Mouse (Mus musculus): Measurements from ENCODE around the gene Mroh8. TPM values are rescaled to one million over a fixed set of nuclear protein-coding genes. Genes with fewer than 3 reads are reported as not detected.
"Not testable (repeated sequence)": the region's sequence is repeated elsewhere in the genome, so short reads cannot be mapped to it uniquely, and the experiment has no call there.

Gene Mroh8
- polyA plus RNA-seq, 1 experiment from 2014 or later = 0.31 TPM

- Histone ChIP-seq H3K9ac (no peak overlapping the region), H3K27ac (no peak overlapping the region), H3K4me3 (no peak overlapping the region), H3K4me1 (peaks cover 32% of the 10 kb centered on the region), H3K4me2 (no peak overlapping the region), H3K36me3 (peaks cover 74% of the 10 kb centered on the region), H3K9me3 (replicated peaks) (no peaks in the 10 kb centered on the region), H3K27me3 (replicated peaks) (no peaks in the 10 kb centered on the region)
- 66% methylated on average over 6 of the region's 6 CpGs for WGBS (ENCODE audit: insufficient replicate concordance)
- no peak for ATAC-seq
Measured at GRCm38 (mm10) chr2:157283321-157283720, 4.0 kb upstream of the Mroh8 start.

- no peaks in the 10 kb centered on the region for H3K9me3 ChIP-seq (replicated peaks)
- H3K36me3 ChIP-seq = peaks cover 30% of the 10 kb centered on the region
- peak within 1 kb of the TSS; percentile 96 for H3K9ac ChIP-seq
- peak within 1 kb of the TSS; percentile 89 for H3K27ac ChIP-seq
- under 1% methylated on average over 64 of the region's 64 CpGs for WGBS (ENCODE audit: insufficient replicate concordance)
- H3K4me1 ChIP-seq = peaks cover 31% of the 10 kb centered on the region
- peak within 1 kb of the TSS; percentile 80 for H3K4me2 ChIP-seq
- peak; percentile 99 for ATAC-seq
- H3K27me3 ChIP-seq (replicated peaks) = no peaks in the 10 kb centered on the region
- peak within 1 kb of the TSS; percentile 95 for H3K4me3 ChIP-seq
Measured at GRCm38 (mm10) chr2:157278717-157279415, 483 bp downstream of the Mroh8 start, which contains the start of gene Rpn2. Rpn2 (plus strand) TSS chr2:157279017.

GRCm38 (mm10) chr2:157263832-157264231, 15.5 kb downstream of the Mroh8 start:
- H3K9me3 ChIP-seq (replicated peaks) = no peaks in the 10 kb centered on the region
- no peaks in the 10 kb centered on the region for H3K36me3 ChIP-seq
- H3K4me2 ChIP-seq = no peak overlapping the region
- 65% methylated on average over 6 of the region's 6 CpGs for WGBS (ENCODE audit: insufficient replicate concordance)
- ATAC-seq = no peak
- peaks cover 9% of the 10 kb centered on the region; the same call in 1 of the 2 replicates for H3K27me3 ChIP-seq (replicated peaks)
- no peak overlapping the region for H3K27ac ChIP-seq
- H3K4me3 ChIP-seq = no peak overlapping the region
- no peaks in the 10 kb centered on the region for H3K4me1 ChIP-seq
- H3K9ac ChIP-seq = no peak overlapping the region

GRCm38 (mm10) chr2:157263101-157263500, 16.2 kb downstream of the Mroh8 start:
- Histone ChIP-seq H3K27me3 (replicated peaks) (peaks cover 9% of the 10 kb centered on the region; the same call in 1 of the 2 replicates), H3K4me3 (no peak overlapping the region), H3K36me3 (no peaks in the 10 kb centered on the region), H3K4me1 (no peaks in the 10 kb centered on the region), H3K27ac (no peak overlapping the region), H3K9me3 (replicated peaks) (no peaks in the 10 kb centered on the region), H3K4me2 (no peak overlapping the region), H3K9ac (no peak overlapping the region)
- ATAC-seq = no peak
- WGBS (ENCODE audit: insufficient replicate concordance) = 73% methylated on average over 1 of the region's 1 CpGs

- no peak for ATAC-seq
- Histone ChIP-seq H3K36me3 (no peaks in the 10 kb centered on the region), H3K27me3 (replicated peaks) (peaks cover 9% of the 10 kb centered on the region; the same call in 1 of the 2 replicates), H3K9me3 (replicated peaks) (no peaks in the 10 kb centered on the region), H3K9ac (no peak overlapping the region), H3K4me3 (no peak overlapping the region), H3K4me1 (no peaks in the 10 kb centered on the region), H3K27ac (no peak overlapping the region), H3K4me2 (no peak overlapping the region)
- 62% methylated on average over 9 of the region's 9 CpGs for WGBS (ENCODE audit: insufficient replicate concordance)
Measured at GRCm38 (mm10) chr2:157262506-157262905, 16.8 kb downstream of the Mroh8 start.

GRCm38 (mm10) chr2:157261930-157262329, 17.4 kb downstream of the Mroh8 start:
- ATAC-seq = no peak
- Histone ChIP-seq H3K9me3 (replicated peaks) (no peaks in the 10 kb centered on the region), H3K27ac (no peak overlapping the region), H3K27me3 (replicated peaks) (peaks cover 9% of the 10 kb centered on the region; the same call in 1 of the 2 replicates), H3K4me1 (no peaks in the 10 kb centered on the region), H3K4me2 (no peak overlapping the region), H3K36me3 (no peaks in the 10 kb centered on the region), H3K9ac (no peak overlapping the region), H3K4me3 (no peak overlapping the region)
- WGBS (ENCODE audit: insufficient replicate concordance) = 71% methylated on average over 5 of the region's 5 CpGs

- H3K9me3 ChIP-seq (replicated peaks) = no peaks in the 10 kb centered on the region
- WGBS (ENCODE audit: insufficient replicate concordance) = 0% methylated on average over 5 of the region's 5 CpGs
- peaks cover 5% of the 10 kb centered on the region; the same call in 1 of the 2 replicates for H3K4me1 ChIP-seq
- no peak overlapping the region for H3K4me2 ChIP-seq
- no peak overlapping the region for H3K27ac ChIP-seq
- no peak overlapping the region for H3K9ac ChIP-seq
- ATAC-seq = peak; percentile 58; the same call in 1 of the 2 replicates
- no peak overlapping the region for H3K4me3 ChIP-seq
- no peaks in the 10 kb centered on the region for H3K36me3 ChIP-seq
- H3K27me3 ChIP-seq (replicated peaks) = peaks cover 10% of the 10 kb centered on the region; the same call in 1 of the 2 replicates
Measured at GRCm38 (mm10) chr2:157259720-157260119, 19.6 kb downstream of the Mroh8 start.

GRCm38 (mm10) chr2:157248111-157248510, 31.2 kb downstream of the Mroh8 start:
- Histone ChIP-seq H3K9ac (no peak overlapping the region), H3K4me1 (no peaks in the 10 kb centered on the region), H3K4me2 (no peak overlapping the region), H3K4me3 (no peak overlapping the region), H3K27me3 (replicated peaks) (peaks cover 6% of the 10 kb centered on the region; the same call in 1 of the 2 replicates), H3K36me3 (no peaks in the 10 kb centered on the region), H3K27ac (no peak overlapping the region), H3K9me3 (replicated peaks) (no peaks in the 10 kb centered on the region)
- no peak for ATAC-seq

GRCm38 (mm10) chr2:157245603-157246002, 33.7 kb downstream of the Mroh8 start:
- Histone ChIP-seq H3K4me1 (no peaks in the 10 kb centered on the region), H3K27me3 (replicated peaks) (peaks cover 6% of the 10 kb centered on the region; the same call in 1 of the 2 replicates), H3K36me3 (no peaks in the 10 kb centered on the region), H3K9me3 (replicated peaks) (no peaks in the 10 kb centered on the region), H3K4me2 (no peak overlapping the region), H3K4me3 (no peak overlapping the region), H3K27ac (no peak overlapping the region), H3K9ac (no peak overlapping the region)
- ATAC-seq = no peak
- 64% methylated on average over 2 of the region's 2 CpGs for WGBS (ENCODE audit: insufficient replicate concordance)

- Histone ChIP-seq H3K4me3 (no peak overlapping the region), H3K9me3 (replicated peaks) (no peaks in the 10 kb centered on the region), H3K36me3 (no peaks in the 10 kb centered on the region), H3K4me1 (no peaks in the 10 kb centered on the region), H3K4me2 (no peak overlapping the region), H3K27ac (no peak overlapping the region), H3K27me3 (replicated peaks) (peaks cover 6% of the 10 kb centered on the region; the same call in 1 of the 2 replicates), H3K9ac (no peak overlapping the region)
- WGBS (ENCODE audit: insufficient replicate concordance) = 20% methylated on average over 5 of the region's 5 CpGs
- no peak for ATAC-seq
Measured at GRCm38 (mm10) chr2:157245001-157245400, 34.3 kb downstream of the Mroh8 start.

- H3K4me3 ChIP-seq = no peak overlapping the region
- H3K9me3 ChIP-seq (replicated peaks) = no peaks in the 10 kb centered on the region
- H3K9ac ChIP-seq = no peak overlapping the region
- H3K27me3 ChIP-seq (replicated peaks) = peaks cover 7% of the 10 kb centered on the region; the same call in 1 of the 2 replicates
- H3K4me2 ChIP-seq = no peak overlapping the region
- H3K4me1 ChIP-seq = no peaks in the 10 kb centered on the region
- no peak for ATAC-seq
- no peak overlapping the region for H3K27ac ChIP-seq
- WGBS (ENCODE audit: insufficient replicate concordance) = 80% methylated on average over 8 of the region's 8 CpGs
- H3K36me3 ChIP-seq = no peaks in the 10 kb centered on the region
Measured at GRCm38 (mm10) chr2:157235946-157236345, 43.4 kb downstream of the Mroh8 start.

GRCm38 (mm10) chr2:157221916-157222315, 57.4 kb downstream of the Mroh8 start:
- 70% methylated on average over 3 of the region's 3 CpGs for WGBS (ENCODE audit: insufficient replicate concordance)
- ATAC-seq = not testable (repeated sequence)

More at GRCm38 (mm10) chr2:157221916-157222315, 57.4 kb downstream of the Mroh8 start:
- not testable (repeated sequence) for H3K36me3 ChIP-seq; H3K27me3 ChIP-seq (replicated peaks); H3K4me1 ChIP-seq; H3K27ac ChIP-seq; H3K9ac ChIP-seq; H3K9me3 ChIP-seq (replicated peaks); H3K4me2 ChIP-seq; H3K4me3 ChIP-seq

Data from liver, embryonic 12.5 days (tissue).